Mouse (Mus musculus) stomach, postnatal 0 days (tissue): ENCODE measurements at regions not wholly inside any gene's neighbourhood (a gene's known extent, or its start where the extent isn't known, plus 50 kb on each side); places are given as distances from the start of the nearest gene placed in this dataset.

Experiments
- ATAC-seq: fragments of 200-750 bp; cut with Nextera tagmentation; 2 replicates; pipeline ENCODE4 v1.8.0; 2017; ENCODE audit not compliant: low FRiP score, low TSS enrichment
- DNase-seq: peaks from one replicate; pipeline ENCODE4 v3.0.0-alpha.2; 2016; ENCODE audit warnings: low spot score
- H3K27ac ChIP-seq: fragments of 300-500 bp; sonication (generic); replicated peaks from 2 replicates; pipeline ENCODE4 v1.5.1; 2014; ENCODE audit warnings: mild to moderate bottlenecking, control low read depth
- H3K27me3 ChIP-seq: fragments of 300-500 bp; sonication (generic); 2 replicates; pipeline ENCODE4 v1.6.1; 2014; ENCODE audit warnings: low read length; ENCODE audit not compliant: control insufficient read depth, insufficient read depth
- H3K36me3 ChIP-seq: fragments of 300-500 bp; sonication (generic); 2 replicates; pipeline ENCODE4 v1.6.1; 2014; ENCODE audit warnings: low read length, mixed read lengths; ENCODE audit not compliant: control insufficient read depth, insufficient read depth
- H3K4me1 ChIP-seq: fragments of 300-500 bp; sonication (generic); replicated peaks from 2 replicates; pipeline ENCODE4 v1.6.1; 2014; ENCODE audit warnings: antibody characterized with exemption; ENCODE audit not compliant: control insufficient read depth, insufficient read depth
- H3K4me2 ChIP-seq: fragments of 300-500 bp; sonication (generic); replicated peaks from 2 replicates; pipeline ENCODE4 v1.6.1; 2014; ENCODE audit warnings: low read depth, mild to moderate bottlenecking, control low read depth, moderate library complexity
- H3K4me3 ChIP-seq: fragments of 300-500 bp; sonication (generic); 2 replicates; pipeline ENCODE4 v1.5.1; 2014; ENCODE audit warnings: low read depth, low read length, control low read depth
- H3K9ac ChIP-seq: fragments of 300-500 bp; sonication (generic); 2 replicates; pipeline ENCODE4 v1.6.1; 2014; ENCODE audit warnings: mild to moderate bottlenecking, low read length, control low read depth, mixed read lengths
- H3K9me3 ChIP-seq: fragments of 300-500 bp; sonication (generic); 2 replicates; pipeline ENCODE4 v1.6.1; 2016; ENCODE audit warnings: low read length; ENCODE audit not compliant: control insufficient read depth
- CTCF ChIP-seq: IDR thresholded peaks from 2 replicates; pipeline ENCODE4 v1.5.1; 2016; ENCODE audit warnings: antibody characterized with exemption, low read depth, mild to moderate bottlenecking, moderate library complexity
- EP300 ChIP-seq: optimal IDR thresholded peaks from 2 replicates; pipeline ENCODE3; 2016; ENCODE audit warnings: antibody characterized with exemption
- WGBS: fragments of 180-500 bp; shearing (Covaris S2); extraction: QIAGEN DNeasy Blood & Tissue Kit; methylation state at CpG from one replicate; pipeline ENCODE4 v1.1.7; 2014; 5-methylcytosine and 5-hydroxymethylcytosine counted together

DNA sequence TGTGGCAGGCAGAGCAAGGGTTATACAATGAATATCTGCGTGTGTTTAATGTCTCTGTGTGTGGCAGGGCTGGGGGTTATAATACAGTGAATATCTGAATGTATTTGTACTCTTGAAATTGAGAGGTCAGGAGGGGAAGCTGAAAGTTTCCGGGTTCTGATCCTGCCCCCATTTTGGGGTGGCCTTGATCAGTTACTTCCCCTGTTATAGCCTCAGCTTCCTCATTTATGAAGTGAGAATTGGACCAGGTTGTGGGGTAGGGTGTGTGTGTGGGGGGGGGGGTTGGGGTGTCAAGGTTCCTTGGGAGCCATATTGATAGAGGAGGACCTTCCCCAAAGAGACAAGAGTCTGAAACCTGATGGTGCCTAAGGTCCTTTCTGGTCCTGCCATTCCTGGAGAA lies 152.8 kb upstream of the Mrps10 start:
- H3K4me2 ChIP-seq, result no peak overlapping the region
- ATAC-seq (no peak), DNase-seq (no peak)
- H3K9ac ChIP-seq, result no peak overlapping the region
- TF ChIP-seq CTCF (no peak), EP300 (no peak)
- no peaks in the 10 kb centered on the region for H3K27me3 ChIP-seq
- no peaks in the 10 kb centered on the region for H3K4me1 ChIP-seq
- no peaks in the 10 kb centered on the region for H3K9me3 ChIP-seq
- no peak overlapping the region for H3K27ac ChIP-seq
- no peak overlapping the region for H3K4me3 ChIP-seq
- 89% methylated on average over 2 of the region's 2 CpGs for WGBS
- H3K36me3 ChIP-seq, result no peaks in the 10 kb centered on the region; the same call in 1 of the 2 replicates

DNA sequence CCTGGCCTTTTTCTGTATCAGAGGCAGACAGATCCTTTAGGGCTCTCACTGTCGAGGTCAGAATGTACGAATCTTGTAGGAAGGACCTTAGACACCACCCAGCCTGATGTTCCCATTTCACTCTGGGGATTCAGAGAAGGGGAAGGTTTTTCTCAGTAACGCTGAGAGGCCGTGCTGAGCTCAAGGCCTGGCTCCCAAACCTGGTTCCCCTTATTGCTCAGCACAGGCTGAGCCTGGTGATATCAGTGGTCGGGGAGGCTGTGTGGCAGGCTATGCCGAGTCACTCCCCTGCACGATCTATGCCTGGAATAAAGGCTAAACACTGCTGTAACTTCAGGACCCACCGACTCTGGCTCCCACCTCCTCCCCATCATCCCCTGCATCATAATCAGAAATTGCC lies 154.6 kb upstream of the Mrps10 start:
- TF ChIP-seq EP300 (no peak), CTCF (no peak)
- 89% methylated on average over 8 of the region's 8 CpGs for WGBS
- Histone ChIP-seq H3K9ac (no peak overlapping the region), H3K27me3 (no peaks in the 10 kb centered on the region), H3K9me3 (no peaks in the 10 kb centered on the region), H3K4me3 (no peak overlapping the region), H3K27ac (no peak overlapping the region), H3K36me3 (no peaks in the 10 kb centered on the region; the same call in 1 of the 2 replicates), H3K4me1 (no peaks in the 10 kb centered on the region), H3K4me2 (no peak overlapping the region)
- no peak for DNase-seq
- ATAC-seq, result no peak

DNA sequence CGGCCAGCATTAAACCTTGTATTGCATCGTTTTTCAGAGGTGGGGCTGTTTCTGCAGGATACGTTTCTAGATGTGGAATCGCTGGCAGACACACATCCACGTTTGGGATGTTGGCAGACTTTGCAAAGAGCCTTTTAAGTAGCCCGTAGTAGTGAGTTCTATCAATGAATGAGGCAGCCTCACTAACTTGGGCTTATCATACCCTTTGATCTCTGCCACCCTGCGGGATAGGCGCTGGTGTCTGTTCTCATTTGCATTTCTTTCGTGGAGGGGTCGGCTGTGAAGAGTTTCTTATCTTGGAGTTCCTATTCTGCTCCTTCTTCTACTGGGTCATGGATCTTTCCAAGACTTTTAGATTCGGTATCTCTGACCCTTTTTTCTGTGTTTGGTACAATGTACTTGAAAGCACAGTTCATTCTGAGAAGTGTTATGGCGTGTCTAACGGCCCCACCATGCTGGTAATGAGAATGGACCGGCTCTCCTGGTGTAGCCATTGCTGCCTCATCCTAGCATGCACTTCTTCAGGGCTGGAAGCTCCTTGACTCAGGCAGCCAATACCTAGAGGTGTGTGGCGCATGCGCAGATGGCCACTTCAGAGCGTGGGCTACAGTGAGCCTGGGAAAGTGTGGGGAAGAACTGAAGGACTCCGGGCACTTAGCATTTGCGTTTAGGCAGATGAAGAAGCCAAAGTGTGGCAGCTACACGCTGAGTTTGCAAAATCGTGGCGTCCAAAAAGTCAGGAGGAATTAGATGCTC lies 158.1 kb upstream of the Mrps10 start:
- TF ChIP-seq EP300 (no peak), CTCF (no peak)
- ATAC-seq, result no peak

DNA sequence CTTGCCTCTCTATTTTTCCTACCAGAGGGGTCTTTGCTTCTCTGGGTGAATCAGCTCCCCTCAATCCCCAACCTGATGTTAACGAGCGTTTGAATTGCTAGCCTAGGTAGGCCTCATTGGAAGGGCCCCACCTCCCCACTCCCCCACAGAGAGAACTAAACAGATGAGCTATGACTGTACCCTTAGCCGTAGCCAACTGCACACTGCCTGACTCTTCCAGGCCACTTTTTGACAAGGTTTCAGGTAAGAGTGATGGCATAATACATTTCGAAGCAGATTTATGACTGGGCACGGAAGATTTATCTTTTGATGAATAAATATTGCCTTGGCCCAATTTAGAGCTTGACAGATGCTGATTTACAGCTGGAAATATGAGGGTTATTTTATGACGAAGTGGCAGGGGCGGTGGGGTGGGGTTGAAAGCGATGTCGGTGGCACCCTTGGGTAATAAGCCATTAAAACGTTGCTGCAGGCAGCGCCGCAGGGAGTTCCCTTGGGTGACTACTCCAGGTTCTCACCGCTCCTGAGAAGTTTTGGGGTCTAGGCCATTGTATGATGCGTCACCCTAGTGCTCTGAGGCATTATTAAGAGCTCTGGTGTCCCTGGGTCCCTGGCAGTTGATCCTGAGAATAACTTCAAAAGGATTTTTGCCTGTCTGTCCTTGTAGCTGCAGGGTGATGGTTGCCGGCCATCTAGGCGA lies 159.7 kb upstream of the Mrps10 start:
- ATAC-seq (no peak), DNase-seq (no peak)
- Histone ChIP-seq H3K4me1 (no peaks in the 10 kb centered on the region), H3K27me3 (no peaks in the 10 kb centered on the region), H3K9ac (no peak overlapping the region), H3K4me3 (no peak overlapping the region), H3K9me3 (no peaks in the 10 kb centered on the region), H3K36me3 (no peaks in the 10 kb centered on the region), H3K27ac (no peak overlapping the region), H3K4me2 (no peak overlapping the region)
- TF ChIP-seq EP300 (no peak), CTCF (no peak)
- 84% methylated on average over 16 of the region's 16 CpGs for WGBS

More for the DNA sequence above, 158.1 kb upstream of the Mrps10 start:
- Histone ChIP-seq H3K4me1 (no peaks in the 10 kb centered on the region), H3K27me3 (no peaks in the 10 kb centered on the region), H3K9ac (no peak overlapping the region), H3K27ac (no peak overlapping the region), H3K4me3 (no peak overlapping the region), H3K36me3 (no peaks in the 10 kb centered on the region), H3K9me3 (no peaks in the 10 kb centered on the region), H3K4me2 (no peak overlapping the region)
- DNase-seq, result no peak
- WGBS, result 73% methylated on average over 22 of the region's 22 CpGs

DNA sequence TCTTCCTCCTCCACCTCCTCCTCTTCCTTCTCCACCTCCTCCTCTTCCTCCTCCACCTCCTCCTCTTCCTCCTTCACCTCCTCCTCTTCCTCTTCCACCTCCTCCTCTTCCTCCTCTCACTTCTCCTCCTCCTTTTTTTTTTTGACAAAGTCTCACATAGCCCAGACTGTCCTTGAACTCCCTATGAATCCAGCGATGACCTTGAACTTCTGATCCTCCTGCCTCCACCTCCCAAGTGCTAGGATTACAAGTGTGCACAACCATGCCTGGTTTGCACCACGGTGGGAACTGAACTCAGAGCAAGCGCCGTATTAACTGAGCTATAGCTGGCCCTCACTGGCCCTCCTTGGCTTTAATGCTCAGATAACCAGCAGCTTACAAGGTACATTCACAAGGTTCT lies 161.2 kb upstream of the Mrps10 start:
- Histone ChIP-seq H3K27ac (no peak overlapping the region), H3K4me1 (no peaks in the 10 kb centered on the region), H3K9ac (no peak overlapping the region), H3K4me3 (no peak overlapping the region), H3K36me3 (no peaks in the 10 kb centered on the region), H3K27me3 (no peaks in the 10 kb centered on the region), H3K9me3 (no peaks in the 10 kb centered on the region), H3K4me2 (no peak overlapping the region)
- no peak for ATAC-seq
- TF ChIP-seq EP300, result no peak
- WGBS, result 94% methylated on average over 4 of the region's 4 CpGs
- no peak for DNase-seq
